Mouse (Mus musculus): Measurements from ENCODE around the gene Gramd1c.

Gramd1c gene

DNA sequence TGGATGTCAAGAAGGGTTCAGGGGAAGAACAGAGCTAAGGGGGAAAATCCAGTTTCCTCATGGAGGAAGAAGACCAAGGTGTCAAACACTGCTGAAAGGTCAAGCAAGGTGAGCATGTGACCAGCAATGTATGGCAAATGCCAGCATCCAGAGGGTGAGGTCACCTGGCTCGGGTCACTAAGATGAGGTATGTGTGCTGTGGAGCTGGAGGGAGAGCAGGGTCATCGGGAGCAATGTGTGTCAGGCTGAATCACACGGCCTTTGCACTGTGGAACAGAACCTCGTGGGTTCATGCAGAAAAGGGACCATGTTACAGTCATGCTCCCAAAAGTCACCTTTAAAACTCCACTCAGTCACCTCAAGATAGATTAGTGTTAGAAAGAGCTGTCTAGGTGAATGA is 45.4 kb downstream of the Gramd1c start:
- no peak for DNase-seq

DNA sequence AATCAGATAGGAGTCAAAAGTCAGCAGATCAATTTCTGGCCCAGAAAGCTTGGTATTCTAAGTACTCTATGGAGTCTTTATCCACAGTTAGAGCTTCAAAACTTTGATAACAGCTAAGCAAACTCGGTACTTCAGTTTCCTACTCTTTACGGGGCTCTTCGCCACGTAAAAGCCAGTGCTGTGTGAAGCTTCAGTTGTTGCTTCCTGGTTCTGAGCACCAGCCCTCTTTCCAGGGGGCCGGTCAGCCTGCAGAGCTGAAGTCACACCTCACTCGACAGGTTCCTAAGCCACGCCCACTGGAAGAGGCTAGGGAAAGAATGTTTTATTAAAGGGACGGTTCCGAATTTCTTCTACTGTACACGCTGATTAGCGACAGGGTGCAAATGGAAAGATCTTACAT is 47.0 kb downstream of the Gramd1c start:
- no peak for DNase-seq

DNA sequence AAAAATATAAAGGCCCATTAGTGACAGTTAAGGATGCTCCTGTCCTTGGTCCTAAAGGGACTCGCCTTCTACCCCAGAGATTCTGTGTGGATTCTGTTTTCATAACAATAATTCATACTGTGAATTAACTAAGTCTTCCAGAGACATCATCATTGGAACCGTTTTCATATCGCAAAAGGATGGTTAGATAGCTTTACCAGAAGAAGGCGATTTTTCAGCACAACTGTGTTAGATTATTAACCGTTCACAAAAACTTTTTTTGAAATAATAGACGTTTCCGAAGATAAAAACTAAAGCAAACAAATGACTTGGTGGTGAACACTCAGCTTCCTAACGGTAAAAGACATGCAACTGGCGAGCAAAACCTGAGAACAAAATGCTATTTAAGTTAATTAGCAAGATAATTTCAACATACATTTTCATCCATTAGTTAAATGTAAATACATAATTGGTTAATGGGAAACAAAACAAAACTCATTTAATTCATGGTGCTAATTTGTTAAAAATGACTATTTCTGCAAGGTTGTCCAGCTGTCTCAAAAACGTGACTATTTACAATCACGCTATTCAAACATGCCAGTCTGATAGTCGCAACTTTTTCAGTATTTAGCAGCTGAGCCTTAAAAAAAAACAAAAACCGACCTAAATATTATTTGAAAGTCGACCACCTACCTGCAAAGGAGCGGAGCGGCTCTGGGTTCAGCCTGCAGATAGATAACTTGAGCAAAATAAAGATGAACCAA is 47.6 kb downstream of the Gramd1c start:
- no peak for DNase-seq

DNA sequence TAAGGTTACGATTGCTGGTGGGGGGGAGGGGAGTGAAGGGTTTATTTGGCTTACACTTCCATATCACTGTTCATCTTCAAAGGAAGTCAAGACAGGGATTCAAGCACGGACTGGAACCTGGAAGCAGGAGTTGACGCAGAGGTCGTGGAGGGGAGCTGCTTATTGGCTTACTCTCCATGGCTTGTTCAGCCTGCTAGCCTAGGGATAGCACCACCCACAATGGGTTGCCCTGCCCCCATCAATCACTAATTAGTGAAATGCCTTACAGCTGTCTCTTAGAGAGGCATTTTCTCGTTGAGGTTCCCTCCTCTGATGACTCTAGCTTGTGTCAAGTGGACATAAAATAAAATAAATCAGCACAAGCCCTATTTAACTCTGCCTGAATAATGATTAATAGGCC is 52.1 kb downstream of the Gramd1c start:
- DNase-seq, result no peak

DNA sequence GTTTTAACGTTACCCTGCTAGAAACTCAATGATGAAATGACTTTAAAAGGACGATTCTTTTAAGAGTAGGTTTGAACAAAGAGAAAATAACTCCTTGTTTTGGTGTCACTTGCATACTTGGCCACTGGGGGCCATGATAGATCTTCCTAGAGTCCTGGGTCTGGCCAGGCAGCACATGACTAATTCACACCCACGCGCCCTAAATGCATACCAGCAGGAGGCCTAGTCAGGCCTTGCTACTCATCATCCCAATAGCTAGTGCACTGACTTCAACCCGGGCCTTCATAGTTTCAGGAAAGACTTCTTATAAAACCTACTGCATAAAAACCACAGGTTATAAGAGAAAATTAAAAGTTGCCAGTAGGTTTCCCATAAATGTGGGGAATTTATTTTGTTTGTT is 61.1 kb downstream of the Gramd1c start:
- no peak for DNase-seq

DNA sequence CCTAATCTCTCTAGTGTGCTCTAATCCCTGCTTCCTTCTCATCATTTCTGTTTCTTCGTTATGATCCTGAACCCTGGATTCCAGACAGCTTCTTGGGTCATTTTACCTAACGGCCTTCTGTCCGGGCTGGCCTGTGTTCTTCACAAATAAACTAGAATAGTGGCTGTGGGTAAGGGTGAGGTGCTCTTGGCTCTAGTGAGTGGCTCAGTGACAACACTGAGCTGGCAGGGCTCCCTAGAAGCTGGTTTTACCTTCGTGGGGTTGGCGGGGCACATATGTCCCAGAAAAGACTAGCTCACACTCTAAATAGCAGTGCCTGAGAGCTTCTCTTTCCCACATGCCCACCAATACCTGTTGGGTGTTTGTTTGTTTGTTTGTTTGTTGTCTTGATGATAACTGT is 63.6 kb downstream of the Gramd1c start:
- DNase-seq, result no peak

DNA sequence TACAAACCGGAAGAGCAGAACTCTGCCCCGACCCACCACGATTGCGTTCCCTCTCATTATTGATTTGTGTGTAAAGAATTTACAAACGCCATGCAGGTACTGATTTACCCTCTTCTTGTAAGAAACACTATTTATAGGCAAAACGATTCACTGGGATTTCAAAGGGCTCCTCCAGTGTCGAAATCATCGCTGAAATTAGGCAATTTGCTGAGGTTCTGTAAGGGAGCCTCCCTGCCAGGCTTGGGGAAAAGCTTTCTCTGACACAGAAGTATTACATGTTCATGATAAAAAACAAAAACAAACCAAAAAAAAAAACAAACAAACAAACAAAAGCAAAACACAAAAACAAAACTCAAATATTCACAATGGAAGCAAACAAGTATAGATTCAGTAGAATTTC is 64.0 kb downstream of the Gramd1c start:
- no peak for DNase-seq

DNA sequence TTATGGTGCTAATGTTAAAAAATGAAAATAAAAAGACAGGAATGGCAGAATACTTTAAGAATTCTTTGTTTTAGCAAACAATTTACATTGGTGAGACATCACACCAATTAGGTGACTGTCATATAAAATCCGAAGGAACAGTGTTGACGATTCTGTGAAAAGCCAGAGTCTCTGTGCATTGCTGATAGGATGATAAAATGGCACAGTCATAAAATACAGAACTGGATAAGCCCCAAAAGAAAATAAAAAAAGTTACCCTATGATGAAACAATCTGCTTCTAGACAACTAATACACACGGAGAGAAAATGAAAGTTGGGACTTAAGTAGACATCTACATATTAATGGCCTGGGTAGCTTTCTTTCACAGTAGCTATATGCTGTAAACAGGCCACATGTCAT is 68.5 kb downstream of the Gramd1c start:
- no peak for DNase-seq

DNA sequence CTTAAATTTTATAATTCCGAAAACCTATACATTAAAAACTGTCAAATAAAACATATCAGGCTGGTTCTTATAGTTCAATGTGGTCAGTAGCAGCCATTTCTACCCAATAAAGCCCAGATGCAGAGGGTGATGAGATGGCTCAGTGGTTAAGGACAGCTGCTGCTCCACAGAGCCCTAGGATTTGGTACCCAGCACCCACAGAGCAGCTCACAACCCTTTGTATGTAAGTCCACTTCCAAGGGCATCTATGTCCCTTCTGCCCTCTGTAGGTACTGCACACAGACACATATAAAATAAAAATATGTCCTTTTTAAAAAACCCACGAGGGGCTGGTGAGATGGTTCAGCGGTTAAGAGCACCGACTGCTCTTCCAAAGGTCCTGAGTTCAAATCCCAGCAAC is 76.8 kb downstream of the Gramd1c start:
- no peak for DNase-seq

DNA sequence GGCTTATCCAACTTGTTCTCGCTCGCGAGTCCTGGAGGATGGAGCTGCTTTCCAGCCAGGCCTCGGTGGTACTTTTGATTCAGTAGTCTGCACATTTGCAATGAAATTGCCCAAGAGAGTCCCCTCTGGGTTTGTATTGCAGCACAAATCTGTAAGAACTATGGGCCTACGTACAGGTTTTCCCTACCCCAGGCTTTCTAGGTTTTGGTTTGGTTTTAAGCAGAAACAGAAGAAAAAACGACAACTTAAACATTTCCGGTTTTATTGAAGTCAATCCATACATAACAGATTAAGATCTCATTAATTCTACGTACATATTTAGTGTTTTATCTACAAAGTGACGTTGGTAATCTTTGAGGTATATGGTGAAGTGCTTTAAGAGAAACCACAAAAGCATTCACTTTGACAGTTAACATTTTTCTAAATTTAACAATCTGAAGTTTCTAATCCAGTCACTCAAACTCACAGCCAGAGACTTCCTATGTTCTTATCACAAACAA is 83.0 kb downstream of the Gramd1c start:
- no peak for DNase-seq

DNA sequence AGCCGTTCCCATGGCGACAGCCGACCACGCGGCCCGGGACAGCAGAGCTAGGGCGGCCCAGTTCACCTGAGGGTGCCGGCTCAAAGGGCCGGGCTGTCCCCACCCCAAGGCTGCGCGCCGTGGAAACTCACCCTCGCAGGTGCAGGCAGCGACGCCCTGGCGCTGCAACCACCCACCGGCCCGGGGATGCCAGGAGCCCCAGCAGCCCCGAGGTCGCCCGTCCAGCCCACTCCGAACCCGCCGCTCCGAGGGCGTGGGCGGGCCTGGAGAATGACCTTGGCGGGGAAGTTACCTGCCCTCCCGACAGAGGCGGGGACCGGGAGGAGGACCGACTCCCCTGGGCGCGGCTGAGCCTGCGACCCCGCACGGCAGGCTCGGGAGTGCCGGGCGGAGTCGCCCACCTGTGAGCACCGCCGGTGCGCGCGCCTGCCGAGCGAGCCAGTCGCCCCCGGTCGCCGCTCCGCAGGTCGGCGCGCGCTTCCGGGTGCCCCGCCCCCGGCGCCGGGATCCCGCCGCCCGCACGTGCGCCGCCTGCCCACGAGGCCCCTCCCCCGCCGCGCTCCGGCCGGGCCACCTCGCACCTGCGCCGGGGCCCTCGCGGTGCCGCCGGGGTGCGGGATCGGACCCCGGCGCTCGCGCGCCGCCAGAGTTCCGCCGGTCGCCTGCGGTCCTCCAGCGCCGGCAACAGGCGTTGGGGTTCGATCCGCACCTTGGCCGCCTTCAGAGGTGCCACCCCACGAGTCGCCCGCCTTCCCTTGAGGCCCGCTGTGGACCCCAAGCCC is 83.6 kb downstream of the Gramd1c start, which contains the start of gene Zdhhc23:
TSS of gene Zdhhc23 (minus strand) at position 464 of the 782 bp plus-strand sequence.
- DNase-seq, result peak; percentile 37

DNA sequence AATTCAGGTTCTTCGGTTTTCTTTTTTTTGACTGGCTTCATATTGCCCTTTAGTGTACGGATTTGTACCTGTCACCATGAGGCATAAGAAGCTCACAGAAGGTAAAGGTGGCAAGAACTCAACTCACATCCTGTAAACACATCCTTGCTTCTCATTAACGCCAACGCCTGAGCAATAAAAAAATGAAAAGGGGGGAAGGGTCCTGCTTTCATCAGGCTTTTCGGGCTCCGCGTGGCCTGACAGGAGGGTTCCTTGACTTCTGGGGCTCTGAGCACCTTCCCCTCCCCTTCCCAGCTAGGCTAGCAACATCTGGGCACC is 84.2 kb downstream of the Gramd1c start:
- no peak for DNase-seq

DNA sequence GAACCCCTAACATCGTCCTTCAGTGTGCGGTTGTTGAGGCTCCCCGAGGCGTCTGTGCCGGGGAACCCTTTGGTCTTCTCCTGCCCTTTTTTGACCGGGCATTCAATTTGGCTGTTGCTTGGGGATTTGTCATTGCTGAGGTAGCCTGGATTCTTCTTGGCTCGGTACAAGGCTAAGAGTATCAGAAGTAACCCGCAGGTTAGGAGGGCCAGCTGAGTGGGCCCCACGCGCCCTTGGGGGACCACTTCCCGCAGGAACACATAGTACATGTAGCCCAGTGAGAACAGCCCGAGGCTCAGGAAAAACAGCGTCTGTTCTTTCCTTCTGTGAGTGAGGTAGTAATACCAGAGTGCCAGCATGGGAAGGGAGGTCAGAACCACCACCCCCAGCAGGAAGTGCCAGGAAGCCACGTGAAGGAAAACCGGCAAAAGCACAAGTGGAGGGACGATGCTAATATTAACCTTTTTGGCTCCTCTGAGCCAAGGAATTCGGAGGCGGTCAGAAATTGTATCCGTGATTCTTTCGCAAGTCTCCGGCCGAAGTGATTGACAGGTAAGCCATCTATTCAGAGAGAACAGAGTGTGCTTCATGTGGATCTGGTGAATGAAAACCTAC is 89.4 kb downstream of the Gramd1c start:
- no peak for DNase-seq

DNA sequence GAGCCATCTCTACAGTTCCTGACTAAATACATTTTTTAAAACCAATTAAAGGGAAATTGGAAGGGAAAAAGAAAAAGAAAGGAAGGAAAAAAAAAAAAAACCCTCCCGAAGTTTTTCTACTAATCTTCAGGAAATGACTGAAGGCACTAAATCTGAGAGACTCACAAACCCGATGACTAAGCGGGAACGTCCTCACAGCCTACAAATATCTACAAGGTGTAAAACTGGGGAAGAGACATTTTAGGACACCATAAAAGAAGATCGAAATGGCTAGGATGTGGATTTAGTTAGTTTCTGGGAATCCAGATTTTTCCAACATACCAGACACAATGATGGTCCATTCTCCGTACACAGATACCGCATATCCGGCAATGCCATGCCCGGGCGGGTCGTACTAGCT is 90.0 kb downstream of the Gramd1c start:
- DNase-seq, result no peak

DNA sequence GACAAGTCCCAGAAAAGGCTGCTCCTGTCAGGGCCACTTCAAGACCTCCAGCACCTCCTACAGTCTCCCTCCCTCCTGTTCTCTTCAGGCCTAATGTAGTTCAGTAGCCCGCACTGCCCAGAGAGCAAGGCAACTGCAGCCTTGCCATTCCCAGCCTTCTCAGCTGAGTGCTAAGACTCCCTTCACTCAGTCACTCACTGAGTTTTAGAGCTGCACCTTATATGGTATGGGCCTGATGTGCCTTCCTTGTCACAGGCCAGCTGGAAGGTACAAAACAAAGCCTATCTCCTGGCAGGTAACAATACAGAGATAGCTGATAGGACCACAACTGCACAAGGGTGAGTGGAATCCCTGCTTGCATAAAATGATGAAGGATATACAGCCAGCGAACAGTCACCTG is 90.8 kb downstream of the Gramd1c start:
- no peak for DNase-seq

DNA sequence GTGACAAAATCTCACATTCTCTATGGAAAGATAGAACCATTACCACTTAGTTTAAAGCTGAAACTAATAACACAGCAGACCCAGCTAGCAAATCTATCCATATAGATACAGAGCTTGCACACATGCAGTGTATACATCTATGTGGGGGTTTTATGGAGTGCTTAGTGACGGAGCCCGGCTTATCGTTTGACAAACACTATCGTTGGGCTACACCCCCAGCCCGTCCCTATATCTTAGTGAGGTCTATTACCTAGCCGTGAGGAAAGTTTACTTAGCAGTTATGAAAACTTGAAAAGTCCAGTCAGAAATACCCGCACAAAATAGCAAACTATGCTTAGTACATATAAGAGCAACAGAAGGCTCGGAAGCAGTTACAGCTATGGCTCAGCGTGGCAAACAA is 91.4 kb downstream of the Gramd1c start:
- DNase-seq, result no peak

DNA sequence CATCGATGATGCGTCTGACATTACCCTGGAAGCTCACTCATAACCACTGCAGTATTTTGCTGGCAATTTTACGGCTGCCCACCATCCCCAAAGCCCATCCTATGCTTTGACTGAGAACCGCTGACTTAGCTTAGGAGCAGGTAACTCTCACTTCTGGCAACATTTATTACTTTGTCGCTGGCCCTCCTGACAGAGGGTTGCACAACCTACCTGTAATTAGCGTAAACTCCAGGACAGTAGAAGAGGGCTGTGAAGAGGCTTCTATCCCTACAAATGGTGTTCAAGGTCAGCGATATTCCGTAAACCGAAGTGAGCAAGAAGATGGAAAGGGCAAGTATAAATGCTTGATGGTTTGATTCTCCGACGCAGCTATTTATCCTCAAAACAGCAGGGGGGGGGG is 92.0 kb downstream of the Gramd1c start:
- no peak for DNase-seq

DNA sequence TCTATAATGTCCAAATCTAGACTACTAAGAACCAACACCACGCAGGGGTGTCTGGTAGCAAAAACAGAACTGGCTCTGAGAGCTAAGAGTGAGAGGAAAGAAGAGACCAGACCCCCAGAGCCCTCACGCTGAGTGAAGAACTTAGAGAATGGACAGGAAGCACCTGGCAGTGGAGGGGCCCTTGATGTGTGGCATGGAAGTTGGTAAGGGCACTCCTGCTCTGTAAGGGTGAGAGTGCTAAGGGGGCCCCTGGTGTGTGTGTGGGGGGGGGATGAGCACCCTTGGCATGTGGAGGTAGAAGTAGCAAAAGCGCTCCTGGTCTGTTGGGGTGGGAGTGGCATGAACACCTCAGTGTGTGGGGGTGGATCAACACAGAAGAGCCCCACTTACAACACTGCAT is 92.7 kb downstream of the Gramd1c start:
- DNase-seq, result no peak

DNA sequence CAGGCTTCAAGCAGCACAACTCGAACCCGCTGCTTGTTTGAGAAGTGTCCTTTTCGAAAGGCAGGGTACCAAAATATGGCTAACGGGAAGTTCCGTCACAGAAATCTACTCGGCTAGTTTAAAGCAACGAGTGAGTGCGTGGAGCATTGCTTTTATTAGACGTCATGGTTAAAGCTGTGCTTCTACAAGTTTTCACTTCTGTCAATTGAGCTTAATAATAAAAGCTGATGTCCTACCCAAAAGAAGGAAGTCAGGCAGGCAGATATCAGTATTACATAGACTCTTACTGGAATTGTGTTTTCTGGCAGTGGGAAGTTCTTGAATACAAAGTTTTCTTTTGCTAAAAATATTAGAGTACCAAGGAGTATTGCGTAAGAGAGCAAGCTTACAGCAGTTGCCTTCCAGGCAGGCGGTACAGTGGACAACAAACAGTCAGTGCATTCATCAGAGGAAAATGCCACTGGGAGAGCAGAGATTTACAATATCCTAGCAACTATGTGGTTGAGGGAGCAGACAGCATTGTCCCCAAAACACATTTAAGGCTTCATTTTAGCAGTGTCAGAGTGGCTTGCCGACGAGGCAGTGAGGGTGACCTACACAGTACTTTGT is 97.3 kb downstream of the Gramd1c start:
- DNase-seq, result no peak

DNA sequence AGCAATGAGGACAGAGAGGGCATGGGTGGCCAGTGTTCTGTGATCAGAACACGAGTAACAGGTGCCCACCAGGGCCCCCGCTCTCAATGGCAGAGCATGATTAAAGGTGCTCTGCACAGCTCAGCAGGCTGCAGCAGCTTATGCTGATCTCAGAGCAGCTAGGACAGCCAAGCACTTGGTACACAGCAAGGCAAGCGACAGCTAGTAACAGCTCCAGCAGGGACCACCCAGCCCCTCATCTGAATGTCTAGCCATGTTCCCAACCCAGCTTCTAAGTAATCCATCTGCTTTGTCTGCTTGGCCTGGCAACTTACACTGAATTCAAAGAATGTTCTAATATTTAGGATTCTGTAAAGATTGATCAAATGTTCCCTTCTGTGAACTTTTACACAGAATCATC is 99.4 kb downstream of the Gramd1c start:
- no peak for DNase-seq

DNA sequence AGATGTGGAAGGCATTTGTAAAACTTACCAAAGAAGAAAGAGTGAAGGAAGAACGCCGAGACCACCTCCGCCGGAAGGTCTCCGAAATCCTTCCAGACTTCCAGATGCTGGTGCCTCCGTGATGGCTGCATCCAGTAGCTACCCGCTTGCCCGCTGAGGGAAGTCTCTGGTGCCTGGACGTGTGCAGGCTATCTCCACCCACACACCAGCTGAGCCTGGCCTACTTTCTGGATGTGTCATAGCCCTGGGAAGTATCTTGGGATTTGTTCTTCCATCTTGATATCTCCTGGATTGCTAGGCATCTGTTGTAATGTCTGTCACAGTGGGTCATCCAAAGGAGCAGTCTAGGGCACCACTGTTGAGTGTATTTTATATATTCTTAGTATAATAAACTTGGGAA is 99.9 kb downstream of the Gramd1c start:
- peak; percentile 71 for DNase-seq

DNA sequence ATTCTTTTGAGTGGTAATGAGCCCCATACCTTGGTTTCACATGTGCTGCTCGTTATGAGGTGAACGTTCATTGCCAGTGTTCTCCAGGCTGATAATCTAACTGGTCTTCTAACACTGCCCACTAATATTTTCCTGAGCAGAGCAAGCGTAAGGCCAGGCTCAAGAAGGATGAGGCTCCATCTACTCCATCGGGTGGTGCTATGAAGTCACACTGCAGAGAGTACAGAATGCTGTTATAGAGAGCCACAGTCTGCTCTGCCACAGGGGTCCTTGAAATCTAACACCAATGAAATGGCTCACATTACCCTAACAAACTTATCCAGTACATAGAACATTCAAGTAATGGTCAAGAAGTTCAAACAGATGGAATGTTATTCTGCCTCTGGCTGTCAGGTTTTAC is 105.1 kb downstream of the Gramd1c start:
- DNase-seq, result no peak

DNA sequence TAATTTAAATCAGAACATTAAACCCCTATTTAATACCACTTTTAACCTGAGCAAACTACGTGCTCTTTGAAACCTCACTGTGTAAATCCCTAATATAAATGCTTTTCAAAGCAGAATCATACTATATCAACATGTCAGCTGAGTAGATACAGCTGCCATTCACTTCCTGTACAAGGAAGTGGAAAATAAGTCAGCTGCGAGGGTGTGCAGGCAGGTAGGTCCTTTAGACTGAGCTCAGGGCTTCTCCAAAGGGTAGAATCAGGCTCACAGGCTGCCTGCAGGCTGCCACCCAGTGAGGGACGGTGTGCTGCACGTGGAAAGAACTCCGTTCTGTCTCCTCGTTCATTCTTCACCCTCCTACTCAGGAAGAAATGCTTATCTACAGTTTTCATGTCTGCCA is 108.2 kb downstream of the Gramd1c start:
- DNase-seq, result no peak

DNA sequence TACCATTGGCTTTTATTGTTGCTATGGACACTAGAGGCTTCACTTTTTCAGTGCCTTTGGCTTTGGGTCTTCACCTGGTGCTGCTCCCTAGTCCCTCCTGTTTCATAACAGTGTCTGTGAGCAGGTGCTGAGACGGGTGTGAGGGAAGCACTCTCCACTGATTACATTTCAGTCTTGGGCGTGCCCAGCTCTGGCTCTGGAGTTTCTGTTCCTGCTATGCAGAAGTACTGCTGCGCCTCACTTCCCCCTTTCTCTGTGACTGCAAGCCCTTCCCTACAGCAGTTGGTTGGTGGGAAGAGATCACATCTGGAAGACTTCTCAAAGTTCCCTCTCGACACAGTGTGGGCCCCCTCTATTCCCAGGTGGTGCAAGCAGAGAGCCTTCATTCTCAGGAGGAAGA is 111.6 kb downstream of the Gramd1c start:
- DNase-seq, result no peak

Data from right cerebral cortex, adult 18-20 months (tissue).